Mouse (Mus musculus): ENCODE results near the gene Gm960. TPM values are rescaled to one million over a fixed set of nuclear protein-coding genes. Genes with fewer than 3 reads are reported as not detected.

The Gm960 gene
- total and polyA plus RNA-seq, 2 experiments: 0.09 to 0.61 TPM

GRCm38 (mm10) chr19:4615151-4616093, 83.0 kb downstream of the Gm960 start, which contains the start of gene Lrfn4:
Gene Lrfn4, minus strand, starts transcription at chr19:4615667.
- Histone ChIP-seq H3K36me3 (ENCODE audit: control insufficient read depth, insufficient read depth, low read length) (peaks cover 10% of the 10 kb centered on the region; the same call in 1 of the 2 replicates), H3K4me3 (ENCODE audit: insufficient read depth, low read depth, low read length) (peak within 1 kb of the TSS; percentile 58), H3K79me2 (ENCODE audit: control insufficient read depth, insufficient read depth, low read length) (no peaks in the 10 kb centered on the region; the same call in 1 of the 2 replicates), H3K27ac (replicated peaks; ENCODE audit: insufficient read depth, low read depth, low read length) (no peak within 1 kb of the TSS), H3K9ac (ENCODE audit: low read depth, low read length) (peak within 1 kb of the TSS; percentile 47), H3K27me3 (ENCODE audit: control insufficient read depth, insufficient read depth, low read length) (no peaks in the 10 kb centered on the region), H3K4me1 (ENCODE audit: control insufficient read depth, insufficient read depth, low read length) (no peaks in the 10 kb centered on the region)
- WGBS: 74% methylated on average over 86 of the region's 87 CpGs
- no peak for TF ChIP-seq CTCF (IDR thresholded peaks at IDR 0.05; ENCODE audit: low read depth, low read length)
- no peak for TF ChIP-seq POLR2A (IDR thresholded peaks at IDR 0.05; ENCODE audit: extremely low read depth, insufficient read depth, low read length)
- DNase-seq (ENCODE audit: extremely low read depth, low read depth, low spot score): no peak

- peaks cover 10% of the 10 kb centered on the region for H3K36me3 ChIP-seq (ENCODE audit: control insufficient read depth, insufficient read depth, low read length)
- no peaks in the 10 kb centered on the region; the same call in 1 of the 2 replicates for H3K79me2 ChIP-seq (ENCODE audit: control insufficient read depth, insufficient read depth, low read length)
- no peak overlapping the region for H3K27ac ChIP-seq (replicated peaks; ENCODE audit: insufficient read depth, low read depth, low read length)
- no peaks in the 10 kb centered on the region for H3K4me1 ChIP-seq (ENCODE audit: control insufficient read depth, insufficient read depth, low read length)
- no peak for DNase-seq (ENCODE audit: extremely low read depth, low read depth, low spot score)
- TF ChIP-seq CTCF (IDR thresholded peaks at IDR 0.05; ENCODE audit: low read depth, low read length) (no peak), POLR2A (IDR thresholded peaks at IDR 0.05; ENCODE audit: extremely low read depth, insufficient read depth, low read length) (no peak)
- no peaks in the 10 kb centered on the region for H3K27me3 ChIP-seq (ENCODE audit: control insufficient read depth, insufficient read depth, low read length)
- peak overlapping the region; percentile 58; the same call in 1 of the 2 replicates for H3K4me3 ChIP-seq (ENCODE audit: insufficient read depth, low read depth, low read length)
- WGBS: 90% methylated on average over 49 of the region's 49 CpGs
- peak overlapping the region; percentile 25; the same call in 1 of the 2 replicates for H3K9ac ChIP-seq (ENCODE audit: low read depth, low read length)
Measured at GRCm38 (mm10) chr19:4614305-4615150, 83.9 kb downstream of the Gm960 start.

GRCm38 (mm10) chr19:4613464-4614304, 84.8 kb downstream of the Gm960 start:
- Histone ChIP-seq H3K4me3 (ENCODE audit: insufficient read depth, low read depth, low read length) (no peak overlapping the region), H3K4me1 (ENCODE audit: control insufficient read depth, insufficient read depth, low read length) (no peaks in the 10 kb centered on the region), H3K9ac (ENCODE audit: low read depth, low read length) (no peak overlapping the region), H3K27ac (replicated peaks; ENCODE audit: insufficient read depth, low read depth, low read length) (no peak overlapping the region), H3K36me3 (ENCODE audit: control insufficient read depth, insufficient read depth, low read length) (peaks cover 11% of the 10 kb centered on the region), H3K79me2 (ENCODE audit: control insufficient read depth, insufficient read depth, low read length) (no peaks in the 10 kb centered on the region; the same call in 1 of the 2 replicates), H3K27me3 (ENCODE audit: control insufficient read depth, insufficient read depth, low read length) (no peaks in the 10 kb centered on the region)
- WGBS: 93% methylated on average over 33 of the region's 33 CpGs
- DNase-seq (ENCODE audit: extremely low read depth, low read depth, low spot score): no peak
- TF ChIP-seq CTCF (IDR thresholded peaks at IDR 0.05; ENCODE audit: low read depth, low read length): no peak
- no peak for TF ChIP-seq POLR2A (IDR thresholded peaks at IDR 0.05; ENCODE audit: extremely low read depth, insufficient read depth, low read length)

GRCm38 (mm10) chr19:4612181-4612961, 86.1 kb downstream of the Gm960 start:
- no peak for TF ChIP-seq CTCF (IDR thresholded peaks at IDR 0.05; ENCODE audit: low read depth, low read length)
- TF ChIP-seq POLR2A (IDR thresholded peaks at IDR 0.05; ENCODE audit: extremely low read depth, insufficient read depth, low read length): no peak
- WGBS: 94% methylated on average over 19 of the region's 19 CpGs

More at GRCm38 (mm10) chr19:4612181-4612961, 86.1 kb downstream of the Gm960 start:
- no peak for DNase-seq (ENCODE audit: extremely low read depth, low read depth, low spot score)
- Histone ChIP-seq H3K79me2 (ENCODE audit: control insufficient read depth, insufficient read depth, low read length) (no peaks in the 10 kb centered on the region; the same call in 1 of the 2 replicates), H3K4me1 (ENCODE audit: control insufficient read depth, insufficient read depth, low read length) (no peaks in the 10 kb centered on the region), H3K27ac (replicated peaks; ENCODE audit: insufficient read depth, low read depth, low read length) (no peak overlapping the region), H3K4me3 (ENCODE audit: insufficient read depth, low read depth, low read length) (no peak overlapping the region), H3K36me3 (ENCODE audit: control insufficient read depth, insufficient read depth, low read length) (peaks cover 18% of the 10 kb centered on the region), H3K27me3 (ENCODE audit: control insufficient read depth, insufficient read depth, low read length) (no peaks in the 10 kb centered on the region), H3K9ac (ENCODE audit: low read depth, low read length) (no peak overlapping the region)
